Mouse (Mus musculus): Measurements from ENCODE around the gene Gm28897.
"Not testable (repeated sequence)": the region's sequence is repeated elsewhere in the genome, so short reads cannot be mapped to it uniquely, and the experiment has no call there.

The Gm28897 gene

DNA sequence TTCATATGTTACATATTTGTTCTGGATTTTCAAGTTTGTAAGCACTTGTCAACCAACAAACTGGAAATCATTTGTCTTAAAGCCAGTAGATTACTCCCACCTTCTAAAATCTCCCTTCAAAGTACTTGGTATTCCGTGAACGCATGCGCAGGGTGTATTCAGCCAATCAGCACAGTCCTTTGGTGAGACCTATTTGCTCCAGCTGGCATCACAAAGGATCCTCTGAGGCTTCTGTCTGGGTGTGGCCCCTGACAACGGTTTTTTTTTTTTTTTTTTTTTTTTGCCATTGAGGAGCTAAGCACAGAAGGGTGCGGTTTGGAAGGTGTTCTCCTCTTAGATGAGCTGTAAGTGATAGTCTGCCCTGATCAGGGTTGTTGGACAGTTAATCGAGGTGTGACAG, at the start of gene Gm28897:
Gm28897 (plus strand) TSS at position 301 of the 400 bp plus-strand sequence.
- DNase-seq, result not testable (repeated sequence)

Data from kidney, postnatal 36 days (tissue).